ENCODE assay signal across 26 mouse cellular contexts in genomic region chr1:137926326-137926725, GRCm38 (mm10).
DNase-seq lines count a peak whose midpoint lies in the region; ATAC-seq lines count a peak whose summit lies in the region.
"Had no signal": no experiment of that assay in that cellular context is flagged by ENCODE, and none has a peak within 500 bp of the region (broad histone marks: within the 10 kb centered on the region; RNA-seq: fewer than 3 reads in every experiment).

No protein-coding gene starts in this region.

- 48% methylated on average over 4 of the region's 4 CpGs for WGBS in forebrain, embryonic 15.5 days
- 64% methylated on average over 4 of the region's 4 CpGs for WGBS in forebrain, embryonic 14.5 days
- 60% methylated on average over 4 of the region's 4 CpGs for WGBS in midbrain, embryonic 12.5 days
- 47% methylated on average over 4 of the region's 4 CpGs for WGBS in midbrain, embryonic 16.5 days
- WGBS in hindbrain, embryonic 12.5 days = 62% methylated on average over 4 of the region's 4 CpGs

- ATAC-seq in forebrain, embryonic 15.5 days (replicated peaks) = no peak
- no peak for ATAC-seq in forebrain, embryonic 14.5 days
- ATAC-seq in midbrain, embryonic 12.5 days (ENCODE audit: low FRiP score, low read depth) = no peak
- no peak for ATAC-seq in midbrain, embryonic 16.5 days
- no peak for ATAC-seq in hindbrain, embryonic 12.5 days (ENCODE audit: low FRiP score)
- ATAC-seq: intestine, embryonic 16.5 days had no signal

- DNase-seq in forebrain, embryonic 14.5 days (ENCODE audit: low spot score) = no peak
- peak; percentile 57 for DNase-seq in retina, adult 2 months (ENCODE audit: low read depth, low spot score)
- no peak for DNase-seq in T-cell, adult 2 months (ENCODE audit: low spot score)
- no peak for DNase-seq in embryo, embryonic 10.5 days (ENCODE audit: low spot score)
- DNase-seq: cerebellum, adult 11-12 months; cerebellum, postnatal 10 days; gastrocnemius, postnatal 10 days; heart, postnatal 10 days; kidney, adult 9 months; kidney, postnatal 14 days; layer of hippocampus, postnatal 36 days; lung, adult 18-20 months; lung, postnatal 4 days; right cerebral cortex, postnatal 4 days; thymus, adult 18-20 months; thymus, postnatal 4 days had no signal

- no peak overlapping the region for H3K9ac ChIP-seq in forebrain, embryonic 15.5 days (replicated peaks)
- H3K9ac ChIP-seq in forebrain, embryonic 14.5 days (ENCODE audit: low read length) = no peak overlapping the region
- no peak overlapping the region for H3K9ac ChIP-seq in midbrain, embryonic 12.5 days (replicated peaks)
- no peak overlapping the region for H3K9ac ChIP-seq in midbrain, embryonic 16.5 days (ENCODE audit: low read depth, low read length)
- no peak overlapping the region for H3K9ac ChIP-seq in hindbrain, embryonic 12.5 days
- H3K9ac ChIP-seq: hindbrain, embryonic 15.5 days; limb, embryonic 12.5 days had no signal

- no peaks in the 10 kb centered on the region for H3K27me3 ChIP-seq in forebrain, embryonic 15.5 days
- no peaks in the 10 kb centered on the region for H3K27me3 ChIP-seq in forebrain, embryonic 14.5 days (replicated peaks; ENCODE audit: control insufficient read depth, insufficient read depth, low read length)
- H3K27me3 ChIP-seq in midbrain, embryonic 12.5 days = no peaks in the 10 kb centered on the region
- H3K27me3 ChIP-seq in midbrain, embryonic 16.5 days (ENCODE audit: control insufficient read depth, insufficient read depth, low read depth, low read length) = no peaks in the 10 kb centered on the region
- H3K27me3 ChIP-seq in hindbrain, embryonic 12.5 days = no peaks in the 10 kb centered on the region
- H3K27me3 ChIP-seq: hindbrain, embryonic 15.5 days; limb, embryonic 12.5 days had no signal

- no peaks in the 10 kb centered on the region for H3K9me3 ChIP-seq in forebrain, embryonic 15.5 days
- no peaks in the 10 kb centered on the region for H3K9me3 ChIP-seq in forebrain, embryonic 14.5 days (replicated peaks; ENCODE audit: control insufficient read depth, low read length)
- no peaks in the 10 kb centered on the region for H3K9me3 ChIP-seq in midbrain, embryonic 12.5 days
- H3K9me3 ChIP-seq in midbrain, embryonic 16.5 days (replicated peaks; ENCODE audit: control insufficient read depth, low read length, poor library complexity, severe bottlenecking) = no peaks in the 10 kb centered on the region
- H3K9me3 ChIP-seq in hindbrain, embryonic 12.5 days (replicated peaks) = no peaks in the 10 kb centered on the region
- H3K9me3 ChIP-seq: forebrain, embryonic 10.5 days; heart, embryonic 10.5 days; hindbrain, embryonic 15.5 days; limb, embryonic 12.5 days had no signal

- no peak overlapping the region for H3K4me3 ChIP-seq in forebrain, embryonic 15.5 days
- no peak overlapping the region for H3K4me3 ChIP-seq in forebrain, embryonic 14.5 days (ENCODE audit: low read depth, low read length)
- no peak overlapping the region for H3K4me3 ChIP-seq in midbrain, embryonic 12.5 days
- no peak overlapping the region for H3K4me3 ChIP-seq in midbrain, embryonic 16.5 days (ENCODE audit: low read depth, low read length)
- no peak overlapping the region for H3K4me3 ChIP-seq in hindbrain, embryonic 12.5 days
- H3K4me3 ChIP-seq: forebrain, embryonic 10.5 days; heart, embryonic 10.5 days; hindbrain, embryonic 15.5 days; limb, embryonic 12.5 days had no signal

- H3K4me1 ChIP-seq in forebrain, embryonic 15.5 days = peaks cover 58% of the 10 kb centered on the region
- H3K4me1 ChIP-seq in forebrain, embryonic 14.5 days (ENCODE audit: control insufficient read depth, insufficient read depth, low read length) = peaks cover 32% of the 10 kb centered on the region
- peaks cover 39% of the 10 kb centered on the region for H3K4me1 ChIP-seq in midbrain, embryonic 12.5 days
- peaks cover 42% of the 10 kb centered on the region for H3K4me1 ChIP-seq in midbrain, embryonic 16.5 days (ENCODE audit: control insufficient read depth, insufficient read depth, low read length)
- peaks cover 36% of the 10 kb centered on the region for H3K4me1 ChIP-seq in hindbrain, embryonic 12.5 days

- peaks cover 10% of the 10 kb centered on the region; the same call in 1 of the 2 replicates for H3K36me3 ChIP-seq in forebrain, embryonic 15.5 days
- H3K36me3 ChIP-seq in forebrain, embryonic 14.5 days (ENCODE audit: control insufficient read depth, insufficient read depth, low read length) = peaks cover 14% of the 10 kb centered on the region
- H3K36me3 ChIP-seq in midbrain, embryonic 12.5 days = peaks cover 5% of the 10 kb centered on the region; the same call in 1 of the 2 replicates
- peaks cover under 1% of the 10 kb centered on the region; the same call in 1 of the 2 replicates for H3K36me3 ChIP-seq in midbrain, embryonic 16.5 days (ENCODE audit: control insufficient read depth, insufficient read depth, low read length)
- peaks cover 2% of the 10 kb centered on the region for H3K36me3 ChIP-seq in hindbrain, embryonic 12.5 days

- H3K27ac ChIP-seq in forebrain, embryonic 15.5 days (replicated peaks) = peak overlapping the region; percentile 88; the same call in 1 of the 2 replicates
- H3K27ac ChIP-seq in forebrain, embryonic 14.5 days (ENCODE audit: low read depth, low read length) = no peak overlapping the region
- H3K27ac ChIP-seq in midbrain, embryonic 12.5 days (replicated peaks) = peak overlapping the region; percentile 93
- H3K27ac ChIP-seq in midbrain, embryonic 16.5 days (ENCODE audit: low read length) = no peak overlapping the region
- peak overlapping the region; percentile 92; the same call in 1 of the 2 replicates for H3K27ac ChIP-seq in hindbrain, embryonic 12.5 days
- H3K27ac ChIP-seq: heart, embryonic 10.5 days had no signal

- H3K4me2 ChIP-seq in forebrain, embryonic 15.5 days (replicated peaks) = no peak overlapping the region
- no peak overlapping the region for H3K4me2 ChIP-seq in forebrain, embryonic 14.5 days (ENCODE audit: low read length)
- no peak overlapping the region for H3K4me2 ChIP-seq in midbrain, embryonic 12.5 days (replicated peaks)
- no peak overlapping the region for H3K4me2 ChIP-seq in midbrain, embryonic 16.5 days (ENCODE audit: low read length)
- H3K4me2 ChIP-seq in hindbrain, embryonic 12.5 days (replicated peaks) = no peak overlapping the region
- H3K4me2 ChIP-seq: hindbrain, embryonic 15.5 days; limb, embryonic 12.5 days; liver, embryonic 11.5 days had no signal

Comparison
In these comparisons a context has a peak if more than half of its experiments do, and no peak if none do; other contexts are left out.
1. H3K27ac ChIP-seq: peak in forebrain, embryonic 15.5 days (single experiment), midbrain, embryonic 12.5 days (single experiment) and hindbrain, embryonic 12.5 days (single experiment); none in forebrain, embryonic 14.5 days (single experiment) and midbrain, embryonic 16.5 days (single experiment).